Mouse (Mus musculus): ENCODE data around the gene Asna1.

Asna1 gene

DNA sequence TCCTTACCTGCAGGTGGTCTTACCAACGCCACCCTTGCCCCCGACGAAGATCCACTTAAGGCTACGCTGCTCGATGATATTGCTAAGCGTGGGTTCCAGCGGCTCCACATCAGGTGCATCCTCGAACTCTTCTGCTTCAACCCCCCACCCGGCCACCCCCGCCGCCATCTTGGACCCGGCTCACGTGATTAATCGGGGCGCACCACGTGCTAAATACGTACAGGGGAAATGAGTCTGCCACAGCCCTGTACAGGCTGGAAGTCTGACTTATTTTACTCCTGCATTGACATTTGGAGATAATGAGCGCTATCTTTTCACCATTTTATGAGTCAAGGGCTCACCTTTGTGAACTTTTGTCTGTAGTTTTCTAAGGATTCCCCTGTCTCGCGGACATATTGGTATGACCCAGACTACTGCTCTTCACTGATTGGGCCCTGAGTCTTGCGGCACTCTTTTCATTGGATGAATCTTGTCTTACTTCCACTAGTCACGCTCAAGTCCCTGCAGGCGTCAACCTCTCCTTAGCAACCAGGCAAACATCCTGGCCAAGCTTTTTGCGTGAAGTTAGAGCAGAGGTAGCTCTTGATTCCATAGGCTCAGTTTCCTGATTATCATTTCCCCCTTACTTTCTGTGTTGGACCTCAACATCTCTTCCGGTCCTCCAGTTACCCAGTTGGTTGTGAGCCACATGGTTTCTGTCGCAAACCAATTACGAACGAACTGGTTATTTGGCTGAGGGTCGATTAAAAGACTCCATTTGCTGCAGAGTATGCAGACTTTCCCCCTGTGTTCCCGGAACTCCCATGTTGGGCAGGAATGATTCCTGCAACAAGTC is at the start of gene Asna1:
Gene Asna1, minus strand, starts transcription at position 184 of the 835 bp plus-strand sequence.
- DNase-seq (ENCODE audit: low spot score in 2 of 2) = peak; percentile 84 to 89

DNA sequence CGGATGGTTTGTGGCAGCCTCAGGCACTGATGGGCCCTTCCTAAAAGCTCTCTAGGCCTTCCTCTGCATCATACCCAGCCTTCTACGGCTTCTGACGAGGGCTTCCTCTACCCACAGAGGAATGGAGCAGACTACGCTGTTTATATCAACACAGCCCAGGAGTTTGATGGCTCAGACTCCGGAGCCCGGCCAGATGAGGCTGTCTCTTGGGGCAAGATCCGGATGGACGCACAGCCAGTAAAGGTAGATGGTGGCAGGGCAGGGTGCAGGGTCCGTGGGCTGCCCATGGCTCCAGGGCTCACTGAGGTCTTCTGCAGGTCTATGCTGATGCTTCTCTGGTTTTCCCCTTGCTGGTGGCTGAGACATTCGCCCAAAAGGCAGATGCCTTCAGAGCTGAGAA is 49.5 kb upstream of the Asna1 start:
- DNase-seq (ENCODE audit: low spot score in 2 of 2) = no peak

DNA sequence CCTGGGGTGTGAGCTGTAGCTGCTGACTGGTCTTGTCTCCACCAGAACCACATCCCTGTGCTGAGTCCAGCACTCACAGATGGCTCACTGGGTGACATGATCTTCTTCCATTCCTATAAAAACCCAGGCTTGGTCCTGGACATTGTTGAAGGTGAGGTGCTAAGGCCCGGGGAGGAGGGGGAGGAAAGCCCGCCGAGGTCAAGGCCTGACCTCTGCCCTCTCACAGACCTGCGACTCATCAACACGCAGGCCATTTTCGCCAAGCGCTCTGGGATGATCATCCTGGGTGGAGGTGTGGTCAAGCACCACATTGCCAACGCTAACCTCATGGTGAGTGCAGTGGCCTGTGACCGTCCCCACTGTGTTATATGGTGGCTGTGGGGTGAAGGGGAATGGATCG is 49.1 kb upstream of the Asna1 start:
- DNase-seq (ENCODE audit: low spot score in 2 of 2) = no peak

DNA sequence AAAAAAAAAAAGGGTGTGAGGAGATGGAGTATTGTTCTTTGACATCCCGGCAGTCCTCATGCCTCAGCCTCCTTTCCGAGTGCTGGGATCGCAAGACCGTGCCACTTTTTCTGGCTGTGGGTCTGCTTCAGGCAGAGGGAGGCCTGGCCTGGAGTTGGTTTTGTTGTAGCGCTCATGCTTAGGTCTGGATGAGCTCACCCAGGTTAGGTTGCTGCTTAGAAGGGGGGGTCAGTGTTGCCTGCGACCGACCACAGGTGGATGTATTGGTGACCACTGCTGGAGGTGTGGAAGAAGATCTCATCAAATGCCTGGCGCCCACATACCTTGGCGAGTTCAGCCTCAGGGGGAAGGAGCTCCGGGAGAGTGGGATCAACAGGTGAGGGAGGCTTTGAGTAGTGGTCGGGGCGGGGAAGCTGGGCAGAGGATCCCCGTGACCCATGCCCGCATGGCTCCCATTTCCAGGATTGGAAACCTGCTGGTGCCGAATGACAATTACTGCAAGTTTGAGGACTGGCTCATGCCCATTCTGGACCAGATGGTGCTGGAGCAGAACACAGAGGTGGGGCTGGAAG is 48.0 kb upstream of the Asna1 start:
- DNase-seq (ENCODE audit: low spot score in 2 of 2) = no peak

DNA sequence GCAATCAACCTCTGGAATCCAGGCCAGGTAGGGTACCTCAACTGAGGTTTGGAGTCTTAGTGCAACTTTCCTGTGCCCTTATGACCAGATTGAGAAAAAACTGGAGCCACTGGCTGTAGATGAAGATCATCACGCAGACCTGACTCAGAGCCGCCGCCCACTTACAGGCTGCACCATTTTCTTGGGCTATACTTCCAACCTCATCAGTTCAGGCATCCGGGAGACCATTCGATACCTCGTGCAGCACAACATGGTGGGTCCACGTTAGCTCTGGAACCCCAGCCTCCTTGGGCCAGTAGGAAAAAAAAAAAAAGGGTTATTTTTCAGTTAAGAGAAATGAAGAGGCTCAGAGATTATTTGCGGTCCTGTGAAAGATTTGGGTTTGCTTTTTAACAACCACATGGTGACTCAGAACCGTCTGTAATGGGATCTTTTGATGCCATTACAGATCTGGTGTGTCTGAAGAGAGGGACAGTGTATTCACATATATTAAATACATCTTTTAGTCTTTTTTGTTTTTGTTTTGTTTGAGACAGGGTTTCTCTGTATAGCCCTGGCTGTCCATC is 47.4 kb upstream of the Asna1 start:
- no peak for DNase-seq (ENCODE audit: low spot score in 2 of 2)

DNA sequence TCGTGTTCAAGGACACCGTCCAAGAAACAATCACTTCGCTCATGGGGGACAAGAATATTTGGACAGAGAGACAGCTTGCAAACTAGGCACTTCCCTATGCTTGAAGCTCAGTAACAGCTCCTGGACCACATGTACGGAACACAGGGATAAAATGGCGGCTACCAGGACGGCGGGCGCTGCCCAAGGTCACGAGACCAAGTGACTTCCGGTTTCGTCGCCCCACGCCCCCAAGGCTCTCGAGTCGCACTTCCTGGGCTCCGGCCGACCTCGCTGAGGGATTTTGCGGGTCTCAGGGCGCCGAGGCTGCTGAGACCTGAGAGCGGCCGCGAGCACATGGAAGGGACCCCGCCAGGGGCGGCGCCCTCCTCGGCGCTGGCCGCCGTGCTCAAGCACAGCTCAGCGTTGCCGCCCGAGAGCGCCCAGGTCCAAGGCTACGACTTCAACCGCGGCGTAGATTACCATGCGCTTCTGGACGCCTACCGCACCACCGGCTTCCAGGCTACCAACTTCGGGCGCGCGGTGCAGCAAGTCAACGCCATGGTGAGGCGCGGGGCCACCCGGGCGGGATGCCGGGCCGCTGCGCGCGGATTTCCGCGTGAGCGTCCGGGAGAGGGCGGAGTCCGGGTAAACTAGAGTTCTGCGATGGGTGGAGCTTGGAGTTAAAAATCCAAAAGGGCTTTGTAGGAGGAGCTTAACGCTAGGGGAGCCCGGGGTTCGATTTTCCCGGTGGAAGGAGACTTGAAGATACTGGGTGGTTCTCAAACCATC is 46.6 kb upstream of the Asna1 start, which contains the start of gene Dhps:
Gene Dhps, plus strand, starts transcription at position 244 of the 768 bp plus-strand sequence.
- DNase-seq (ENCODE audit: low spot score in 2 of 2) = peak; percentile 89 to 92

DNA sequence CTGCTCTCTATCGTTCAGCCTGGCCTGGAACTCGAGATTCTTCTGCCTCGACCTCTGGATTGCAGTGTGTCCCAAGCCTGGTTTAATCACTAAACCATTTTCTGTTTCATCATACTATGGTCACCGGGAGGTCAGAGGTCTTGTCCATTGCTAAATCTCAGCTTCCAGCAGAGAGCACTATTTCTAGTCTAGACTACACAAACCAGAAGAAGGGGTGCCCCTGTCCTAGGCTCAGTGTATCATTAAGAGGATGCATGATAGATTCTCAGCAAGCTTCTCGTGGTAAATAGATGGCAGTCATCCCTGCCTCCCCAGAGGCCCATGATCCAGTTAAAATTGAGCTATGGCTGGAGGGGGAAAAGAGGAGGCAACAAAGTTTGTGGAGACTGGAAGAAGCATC is 46.0 kb upstream of the Asna1 start:
- DNase-seq (ENCODE audit: low spot score in 2 of 2) = no peak

DNA sequence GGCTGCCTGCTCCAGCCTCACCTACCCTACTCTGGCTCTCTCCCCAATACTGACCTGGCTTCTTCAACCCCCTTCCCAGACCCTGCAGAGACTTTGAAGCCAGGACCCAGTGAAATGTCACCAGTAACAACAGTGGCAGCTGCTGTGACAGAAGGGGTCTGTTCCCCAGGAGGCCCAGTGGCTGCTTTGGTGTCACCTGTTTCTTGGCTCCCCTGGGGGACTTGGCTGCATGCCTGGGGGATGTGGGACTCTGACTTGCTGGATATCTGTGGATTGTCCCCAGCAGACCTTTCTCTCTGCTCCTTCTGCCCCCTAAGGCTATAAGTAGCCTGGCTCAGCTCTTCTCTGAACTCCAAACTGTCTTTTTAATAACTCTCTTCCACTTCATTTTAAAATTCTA is 42.9 kb upstream of the Asna1 start, which contains the start of gene Gm5741:
Gene Gm5741, minus strand, starts transcription at position 1 of the 400 bp plus-strand sequence.
- DNase-seq (ENCODE audit: low spot score in 2 of 2) = no peak

DNA sequence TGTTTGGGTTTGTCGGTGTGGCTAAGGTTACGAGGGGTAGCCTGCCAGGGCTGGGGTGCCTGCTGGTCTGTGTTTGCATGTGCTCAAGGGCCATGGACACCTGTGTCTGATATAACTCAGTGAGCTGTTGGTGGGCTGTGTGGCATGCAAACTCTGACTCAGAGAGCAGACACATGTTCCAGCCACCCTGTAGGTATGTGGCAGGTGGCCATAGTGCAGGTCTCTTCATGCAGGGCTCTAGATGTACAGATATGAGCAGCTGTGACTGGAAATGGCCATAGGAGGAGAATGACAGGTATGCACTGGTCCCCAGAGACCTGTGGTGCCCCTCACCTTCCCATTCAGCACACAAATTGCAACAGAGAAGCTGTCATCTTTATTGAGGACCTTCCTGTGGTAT is 42.1 kb upstream of the Asna1 start:
- DNase-seq (ENCODE audit: low spot score in 2 of 2) = no peak

DNA sequence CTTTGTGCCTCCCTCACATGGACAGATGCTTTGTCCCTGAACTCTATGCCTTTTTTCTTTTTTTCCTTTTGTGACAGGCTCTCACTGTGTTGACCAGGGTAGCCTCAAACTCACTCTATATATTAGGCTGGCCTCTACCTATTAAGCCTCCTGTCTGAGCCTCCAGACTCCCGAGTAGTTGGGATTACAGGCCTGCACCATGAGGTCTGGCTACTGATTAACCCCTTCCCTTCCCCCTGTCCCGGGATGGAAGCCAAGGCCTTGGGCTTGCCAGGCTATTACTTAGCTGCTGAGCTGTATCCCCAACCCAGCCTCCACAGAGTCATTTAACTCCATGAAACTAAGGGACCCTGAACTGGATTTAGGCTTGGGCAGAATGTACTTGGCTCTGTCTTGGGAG is 40.1 kb upstream of the Asna1 start:
- no peak for DNase-seq (ENCODE audit: low spot score in 2 of 2)

DNA sequence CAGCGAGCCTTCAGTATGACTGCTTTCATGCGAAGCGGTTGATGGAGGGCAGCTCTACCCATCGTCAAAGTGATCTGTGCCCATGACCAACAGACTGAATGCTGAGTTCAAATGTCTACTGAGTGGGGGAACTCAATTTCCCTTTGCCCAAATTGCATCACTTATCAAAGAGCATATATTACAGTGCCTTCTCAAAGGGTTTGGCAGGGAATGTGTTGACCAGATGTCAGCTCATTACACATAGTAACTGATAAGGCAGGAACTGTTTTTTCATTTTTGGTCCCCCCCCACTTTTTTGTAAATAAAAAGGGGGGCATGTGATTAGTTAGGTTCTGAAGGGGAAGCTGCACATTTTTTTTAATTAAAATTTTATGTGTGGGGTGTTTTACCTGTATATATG is 37.5 kb upstream of the Asna1 start:
- no peak for DNase-seq (ENCODE audit: low spot score in 2 of 2)

DNA sequence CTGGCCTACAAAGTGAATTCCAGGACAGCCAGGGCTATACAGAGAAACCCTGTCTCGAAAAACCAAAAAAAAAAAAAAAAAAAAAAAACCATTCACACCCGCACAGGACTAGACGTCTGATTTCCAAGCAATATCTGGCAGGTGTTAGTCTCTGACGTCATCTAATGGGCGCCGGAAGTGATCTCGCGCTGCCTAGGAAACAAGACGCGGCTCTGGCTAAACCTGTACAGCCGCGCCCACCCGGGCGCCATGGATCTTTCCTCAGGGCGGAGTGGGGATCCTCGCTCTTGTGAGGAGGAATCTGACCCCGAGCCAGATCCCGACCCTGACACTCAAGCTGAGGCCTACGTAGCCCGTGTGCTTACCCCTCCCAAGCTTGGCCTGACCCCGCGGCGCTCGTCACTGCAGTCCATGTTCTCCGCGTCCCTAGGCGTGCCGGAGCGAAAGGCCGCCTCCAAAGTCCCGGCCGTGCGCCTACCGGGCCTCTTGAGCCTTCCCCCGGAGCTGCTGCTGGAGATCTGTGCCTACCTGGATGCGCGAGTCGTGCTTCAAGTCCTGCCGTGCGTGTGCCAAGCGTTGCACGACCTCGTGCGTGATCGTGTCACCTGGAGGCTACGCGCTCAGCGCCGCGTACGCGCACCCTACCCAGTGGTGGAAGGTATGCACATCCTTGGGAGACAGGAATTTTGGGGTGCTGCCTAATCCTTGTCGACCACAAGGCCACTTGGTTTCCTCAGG is 35.0 kb upstream of the Asna1 start, which contains the start of gene Fbxw9:
Gene Fbxw9, plus strand, starts transcription at position 177 of the 738 bp plus-strand sequence.
- peak; percentile 83 to 87 for DNase-seq (ENCODE audit: low spot score in 2 of 2)

DNA sequence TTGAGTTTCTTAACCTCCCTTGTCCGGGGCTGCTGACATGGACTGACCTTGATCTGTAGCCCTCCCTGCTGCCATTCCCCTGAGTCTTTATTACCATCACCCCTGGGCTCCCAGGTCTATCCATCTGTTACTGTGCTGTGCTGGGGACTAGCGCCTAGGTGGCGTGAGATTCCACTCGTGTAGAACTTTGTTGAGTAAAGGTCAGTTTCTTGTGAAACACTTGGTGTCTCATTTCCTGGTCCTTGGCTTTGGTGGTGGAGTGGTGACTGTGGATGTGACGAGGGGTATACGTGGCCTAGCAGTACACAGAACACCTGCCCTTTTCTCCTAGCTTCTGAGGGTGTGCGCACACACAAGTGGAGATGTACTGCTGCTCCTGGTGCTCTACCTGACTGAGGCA is 32.3 kb upstream of the Asna1 start:
- no peak for DNase-seq (ENCODE audit: low spot score in 2 of 2)

DNA sequence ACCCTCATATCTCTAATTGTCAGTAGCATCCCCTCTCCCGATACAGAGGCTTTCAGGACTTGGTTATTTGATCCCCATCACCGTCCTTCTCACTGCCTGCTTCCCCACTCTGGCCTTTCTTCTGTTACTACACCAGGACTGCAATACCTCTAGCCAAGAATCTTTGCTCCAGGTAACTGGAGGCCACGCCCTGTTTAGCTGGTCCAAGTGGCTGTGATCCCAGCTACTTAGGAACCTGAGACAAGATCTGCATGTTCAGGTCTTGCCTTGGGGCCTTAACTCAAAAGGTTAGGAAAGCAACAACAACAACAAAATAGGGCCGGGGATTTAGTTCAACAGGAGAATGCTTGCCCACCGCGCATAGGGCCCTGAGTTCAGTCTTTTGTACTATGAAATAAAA is 18.5 kb upstream of the Asna1 start:
- no peak for DNase-seq (ENCODE audit: low spot score in 2 of 2)

DNA sequence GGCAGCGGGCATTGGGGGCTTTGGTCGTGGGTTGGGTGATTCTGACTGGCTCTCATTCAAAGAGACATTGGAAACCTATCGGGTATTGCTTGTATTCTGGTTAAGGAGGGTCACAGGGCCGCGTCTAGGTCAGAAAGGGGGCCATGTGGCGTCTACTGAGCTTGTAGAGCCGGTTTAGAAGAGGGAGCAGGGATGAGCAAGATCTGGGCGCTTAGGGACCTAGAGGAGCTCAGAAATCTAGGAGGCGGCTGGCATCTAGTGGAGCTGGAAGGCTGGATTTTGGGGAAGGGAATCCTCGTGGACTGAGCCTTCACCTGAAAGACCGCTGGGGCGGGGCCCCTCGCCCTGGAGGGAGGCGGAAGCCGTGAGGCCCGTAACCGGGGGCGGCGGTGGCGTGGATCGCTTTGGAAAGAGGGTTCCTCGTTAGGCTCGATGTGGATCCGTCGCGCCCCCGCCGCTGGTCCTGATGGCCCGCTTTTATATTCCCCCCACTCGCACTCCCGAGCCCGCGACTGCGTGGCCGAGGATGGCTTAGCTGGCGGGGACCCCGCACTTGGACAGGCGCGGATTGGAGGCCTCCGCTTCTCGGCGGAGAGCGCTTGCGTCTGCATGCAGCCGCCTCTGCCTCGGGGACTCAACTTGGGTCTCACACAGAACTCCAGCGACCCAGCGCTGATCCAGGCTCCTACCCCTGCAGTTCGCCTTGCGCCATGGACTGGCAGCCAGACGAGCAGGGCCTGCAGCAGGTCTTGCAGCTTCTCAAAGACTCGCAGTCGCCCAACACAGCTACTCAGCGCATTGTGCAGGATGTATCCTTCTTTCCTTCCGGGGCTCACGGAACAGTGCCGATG is 12.8 kb upstream of the Asna1 start:
- peak; percentile 54 to 59 for DNase-seq (ENCODE audit: low spot score in 2 of 2)

DNA sequence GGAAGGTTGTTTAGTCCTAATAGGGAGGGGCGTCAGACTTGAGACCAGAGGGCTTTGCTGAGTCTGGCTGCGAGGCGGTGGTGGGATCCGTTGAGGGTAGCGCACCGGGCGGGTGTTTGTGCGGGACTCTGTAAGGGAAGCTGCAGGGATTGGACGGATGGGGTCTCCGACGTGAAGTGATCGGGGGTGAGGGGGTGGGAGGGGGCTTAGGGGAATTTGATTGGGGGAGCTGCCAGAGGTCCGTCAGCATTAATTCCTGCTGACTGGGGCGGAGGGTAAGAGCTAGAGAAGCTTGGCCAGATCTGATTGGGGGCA is 12.2 kb upstream of the Asna1 start:
- DNase-seq (ENCODE audit: low spot score in 2 of 2) = no peak

DNA sequence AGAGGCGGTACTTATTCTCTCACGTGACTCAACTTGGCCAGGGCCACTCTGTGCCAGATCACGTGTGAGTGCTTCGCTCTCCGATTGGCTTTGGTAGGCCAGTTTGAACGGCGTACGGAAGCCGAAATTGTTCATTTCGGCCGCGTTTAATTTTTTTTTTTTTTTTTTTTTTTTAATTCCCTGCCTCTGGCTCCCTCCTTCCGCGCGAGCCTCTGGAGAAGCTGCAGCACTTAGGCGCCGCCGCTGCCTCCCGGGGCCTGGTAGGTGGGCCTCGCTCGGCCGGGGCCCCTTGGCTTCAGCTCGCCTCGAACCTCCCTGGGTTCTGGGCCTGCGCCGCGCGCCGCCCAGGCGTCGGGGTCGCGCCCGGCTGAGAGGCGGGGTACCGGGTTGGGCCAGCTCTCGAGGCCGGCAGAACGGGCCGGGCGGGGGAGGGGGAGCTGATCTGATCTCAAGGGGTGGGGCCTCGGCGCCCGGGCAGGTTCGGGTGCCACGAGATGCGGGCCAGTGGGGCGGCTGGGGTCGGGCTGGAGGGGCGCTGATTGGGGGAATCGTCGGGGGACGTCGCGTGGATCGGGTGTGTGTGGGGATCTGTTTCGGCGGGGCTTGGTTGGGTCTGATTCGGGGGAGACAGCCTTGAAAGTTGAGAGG is 11.8 kb upstream of the Asna1 start, which contains the start of gene Tnpo2:
Gene Tnpo2, plus strand, starts transcription at position 198 of the 648 bp plus-strand sequence.
- peak; percentile 92 to 94 for DNase-seq (ENCODE audit: low spot score in 2 of 2)

DNA sequence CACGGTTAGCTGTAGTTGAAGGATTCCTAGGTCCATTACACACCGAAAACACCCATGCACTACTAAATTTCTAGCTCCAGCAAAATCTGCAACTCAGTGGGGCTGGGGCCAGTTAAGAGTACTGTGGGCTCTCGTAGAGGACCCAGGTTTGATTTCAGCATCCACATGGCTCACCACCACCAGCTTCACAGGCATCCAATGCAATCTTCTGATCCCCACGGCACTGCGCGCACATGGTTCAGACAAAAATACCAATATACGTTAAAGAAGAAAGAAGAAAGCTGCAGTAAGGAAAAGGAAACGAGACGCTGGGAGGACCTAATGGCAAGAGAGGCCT is 11.3 kb upstream of the Asna1 start:
- no peak for DNase-seq (ENCODE audit: low spot score in 2 of 2)

DNA sequence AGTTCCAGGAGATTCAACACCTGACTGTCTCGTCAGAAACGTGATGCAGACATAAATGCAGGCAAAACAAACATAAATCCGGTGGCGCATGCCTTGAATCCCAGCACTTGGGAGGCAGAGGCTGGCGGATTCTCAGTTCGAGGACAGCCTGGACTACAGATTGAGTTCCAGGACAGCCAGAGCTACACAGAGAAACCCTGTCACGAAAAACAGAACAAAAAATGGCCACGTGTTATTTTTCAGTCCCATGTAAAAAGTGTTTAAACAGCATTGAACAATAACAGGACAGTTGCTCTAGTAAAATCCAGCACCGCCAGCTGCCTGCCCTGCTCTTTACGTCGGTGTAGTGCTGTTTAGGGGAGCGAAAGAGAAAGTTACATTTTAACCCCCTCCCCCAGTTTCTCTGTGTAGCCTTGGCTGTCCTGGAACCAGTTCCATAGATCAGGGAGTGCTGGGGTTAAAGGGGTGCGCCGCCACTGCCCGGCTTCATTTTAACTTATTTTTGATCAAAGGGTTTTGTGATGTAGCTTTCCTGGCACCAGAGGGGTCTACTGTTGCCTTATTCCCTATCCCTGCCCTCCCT is 10.7 kb upstream of the Asna1 start:
- peak in 1 of 2 experiments; percentile 31 for DNase-seq (ENCODE audit: low spot score in 2 of 2)
